Mouse (Mus musculus): ENCODE measurements around the gene Fbxo36. TPM values are rescaled to one million over a fixed set of nuclear protein-coding genes. Genes with fewer than 3 reads are reported as not detected.

Gene Fbxo36
- polyA plus RNA-seq, 1 experiment from 2014 or later, result 10.5 TPM

DNA sequence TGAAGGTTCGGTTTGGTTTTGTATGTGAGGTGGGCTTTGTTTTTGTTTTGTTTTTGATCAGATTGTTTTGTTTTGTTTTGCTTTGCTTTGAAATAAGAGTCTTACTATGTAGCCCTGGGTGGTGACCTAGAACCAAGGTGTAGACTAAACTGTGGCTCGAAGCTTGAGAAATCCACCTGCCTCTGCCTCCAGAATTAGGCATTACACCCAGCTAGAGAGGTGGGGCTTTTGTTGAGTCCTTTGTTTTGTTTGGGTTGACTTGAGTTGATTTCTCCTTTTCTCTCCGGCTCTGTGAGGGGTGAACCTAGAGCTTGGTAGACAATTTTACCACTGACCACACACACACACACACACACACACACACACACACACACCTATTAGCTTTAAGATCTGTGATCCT is 1.4 kb downstream of the Fbxo36 start:
- H3K9ac ChIP-seq, result no peak overlapping the region
- no peaks in the 10 kb centered on the region for H3K36me3 ChIP-seq
- H3K4me3 ChIP-seq (replicated peaks), result peak overlapping the region; percentile 99; the same call in 1 of the 2 replicates
- WGBS, result 60% methylated on average over 3 of the region's 3 CpGs
- no peaks in the 10 kb centered on the region for H3K9me3 ChIP-seq
- peak overlapping the region; percentile 72 for H3K4me2 ChIP-seq
- no peak for ATAC-seq (ENCODE audit: insufficient read depth, low FRiP score, low read depth)
- no peak overlapping the region for H3K27ac ChIP-seq
- no peaks in the 10 kb centered on the region for H3K27me3 ChIP-seq (replicated peaks)
- peaks cover 5% of the 10 kb centered on the region; the same call in 1 of the 2 replicates for H3K4me1 ChIP-seq

- ATAC-seq (ENCODE audit: insufficient read depth, low FRiP score, low read depth), result no peak
- Histone ChIP-seq H3K4me2 (no peak overlapping the region), H3K4me3 (replicated peaks) (no peak overlapping the region), H3K9me3 (no peaks in the 10 kb centered on the region), H3K27me3 (replicated peaks) (no peaks in the 10 kb centered on the region), H3K9ac (no peak overlapping the region), H3K36me3 (no peaks in the 10 kb centered on the region), H3K27ac (no peak overlapping the region), H3K4me1 (no peaks in the 10 kb centered on the region)
- 90% methylated on average over 2 of the region's 2 CpGs for WGBS
Measured at GRCm38 (mm10) chr1:84843366-84843765, 3.7 kb downstream of the Fbxo36 start.

- Histone ChIP-seq H3K4me3 (replicated peaks) (no peak overlapping the region), H3K36me3 (no peaks in the 10 kb centered on the region), H3K27me3 (replicated peaks) (no peaks in the 10 kb centered on the region), H3K27ac (no peak overlapping the region), H3K9me3 (no peaks in the 10 kb centered on the region), H3K4me1 (no peaks in the 10 kb centered on the region), H3K9ac (no peak overlapping the region), H3K4me2 (no peak overlapping the region)
- WGBS, result 89% methylated on average over 7 of the region's 7 CpGs
- ATAC-seq (ENCODE audit: insufficient read depth, low FRiP score, low read depth), result no peak
Measured at GRCm38 (mm10) chr1:84847698-84848097, 8.1 kb downstream of the Fbxo36 start.

GRCm38 (mm10) chr1:84848335-84848734 is 8.7 kb downstream of the Fbxo36 start:
- Histone ChIP-seq H3K9me3 (no peaks in the 10 kb centered on the region), H3K27ac (no peak overlapping the region), H3K4me1 (no peaks in the 10 kb centered on the region), H3K4me3 (replicated peaks) (no peak overlapping the region), H3K4me2 (no peak overlapping the region), H3K9ac (no peak overlapping the region), H3K36me3 (no peaks in the 10 kb centered on the region), H3K27me3 (replicated peaks) (no peaks in the 10 kb centered on the region)
- no peak for ATAC-seq (ENCODE audit: insufficient read depth, low FRiP score, low read depth)
- 97% methylated on average over 3 of the region's 3 CpGs for WGBS

DNA sequence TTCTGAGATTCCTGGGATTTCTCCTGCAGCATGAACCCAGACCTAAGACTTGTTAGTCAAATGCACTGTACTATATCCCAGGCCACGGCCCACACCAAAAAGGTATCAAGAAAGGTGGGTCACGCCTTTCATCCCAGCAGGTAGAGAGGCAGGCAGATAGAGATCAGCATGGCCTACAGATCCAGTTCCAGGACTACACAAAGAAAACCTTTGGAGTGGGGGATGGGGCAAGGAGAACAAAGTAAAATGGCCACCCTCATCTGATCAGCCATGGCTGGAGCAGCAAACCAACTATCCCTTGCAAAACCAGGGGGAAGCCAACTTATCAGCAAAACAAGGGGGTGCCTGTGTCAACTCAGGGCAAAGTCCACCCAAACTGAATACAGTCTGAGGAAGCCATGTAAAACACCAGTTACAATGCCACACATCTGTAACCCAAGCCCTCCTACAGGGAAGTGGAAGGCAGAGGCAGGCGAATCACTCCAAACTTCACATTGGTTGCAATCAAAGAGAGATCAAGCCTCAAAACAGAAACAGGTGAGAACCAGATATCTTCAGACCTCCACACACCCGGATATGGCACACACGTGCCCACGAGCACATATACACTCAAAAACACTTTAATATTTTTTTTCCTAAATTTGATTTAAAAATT is 9.3 kb downstream of the Fbxo36 start:
- ATAC-seq (ENCODE audit: insufficient read depth, low FRiP score, low read depth), result 0 out of 2 replicates have a peak, but pooled peaks have one; percentile 59
- H3K27ac ChIP-seq, result no peak overlapping the region
- H3K27me3 ChIP-seq (replicated peaks), result no peaks in the 10 kb centered on the region
- no peak overlapping the region for H3K4me2 ChIP-seq
- WGBS, result 88% methylated on average over 6 of the region's 6 CpGs
- H3K4me1 ChIP-seq, result no peaks in the 10 kb centered on the region
- H3K9ac ChIP-seq, result no peak overlapping the region
- H3K36me3 ChIP-seq, result no peaks in the 10 kb centered on the region
- no peak overlapping the region for H3K4me3 ChIP-seq (replicated peaks)
- H3K9me3 ChIP-seq, result no peaks in the 10 kb centered on the region

GRCm38 (mm10) chr1:84849804-84850203 is 10.2 kb downstream of the Fbxo36 start:
- H3K9ac ChIP-seq, result no peak overlapping the region
- H3K27ac ChIP-seq, result no peak overlapping the region
- H3K36me3 ChIP-seq, result no peaks in the 10 kb centered on the region
- H3K27me3 ChIP-seq (replicated peaks), result no peaks in the 10 kb centered on the region
- H3K4me3 ChIP-seq (replicated peaks), result no peak overlapping the region
- 89% methylated on average over 7 of the region's 7 CpGs for WGBS
- ATAC-seq (ENCODE audit: insufficient read depth, low FRiP score, low read depth), result no peak
- no peaks in the 10 kb centered on the region for H3K4me1 ChIP-seq
- H3K4me2 ChIP-seq, result no peak overlapping the region
- no peaks in the 10 kb centered on the region for H3K9me3 ChIP-seq

- H3K9me3 ChIP-seq, result no peaks in the 10 kb centered on the region
- no peak overlapping the region for H3K4me2 ChIP-seq
- no peaks in the 10 kb centered on the region for H3K36me3 ChIP-seq
- no peaks in the 10 kb centered on the region for H3K4me1 ChIP-seq
- 93% methylated on average over 7 of the region's 7 CpGs for WGBS
- no peaks in the 10 kb centered on the region for H3K27me3 ChIP-seq (replicated peaks)
- H3K27ac ChIP-seq, result no peak overlapping the region
- ATAC-seq (ENCODE audit: insufficient read depth, low FRiP score, low read depth), result no peak
- no peak overlapping the region for H3K9ac ChIP-seq
- no peak overlapping the region for H3K4me3 ChIP-seq (replicated peaks)
Measured at GRCm38 (mm10) chr1:84850471-84850870, 10.8 kb downstream of the Fbxo36 start.

- WGBS, result 27% methylated on average over 9 of the region's 9 CpGs
- Histone ChIP-seq H3K27me3 (replicated peaks) (no peaks in the 10 kb centered on the region), H3K36me3 (no peaks in the 10 kb centered on the region), H3K27ac (no peak overlapping the region), H3K9ac (no peak overlapping the region), H3K4me3 (replicated peaks) (no peak overlapping the region), H3K4me1 (no peaks in the 10 kb centered on the region), H3K4me2 (no peak overlapping the region), H3K9me3 (no peaks in the 10 kb centered on the region)
- peak; percentile 60 for ATAC-seq (ENCODE audit: insufficient read depth, low FRiP score, low read depth)
Measured at GRCm38 (mm10) chr1:84851512-84852235, 12.0 kb downstream of the Fbxo36 start.

- Histone ChIP-seq H3K4me3 (replicated peaks) (no peak overlapping the region), H3K27ac (no peak overlapping the region), H3K9me3 (no peaks in the 10 kb centered on the region), H3K36me3 (no peaks in the 10 kb centered on the region), H3K4me1 (no peaks in the 10 kb centered on the region), H3K27me3 (replicated peaks) (no peaks in the 10 kb centered on the region), H3K9ac (no peak overlapping the region), H3K4me2 (no peak overlapping the region)
- no peak for ATAC-seq (ENCODE audit: insufficient read depth, low FRiP score, low read depth)
- WGBS, result 77% methylated on average over 1 of the region's 1 CpGs
Measured at GRCm38 (mm10) chr1:84853721-84854120, 14.1 kb downstream of the Fbxo36 start.

DNA sequence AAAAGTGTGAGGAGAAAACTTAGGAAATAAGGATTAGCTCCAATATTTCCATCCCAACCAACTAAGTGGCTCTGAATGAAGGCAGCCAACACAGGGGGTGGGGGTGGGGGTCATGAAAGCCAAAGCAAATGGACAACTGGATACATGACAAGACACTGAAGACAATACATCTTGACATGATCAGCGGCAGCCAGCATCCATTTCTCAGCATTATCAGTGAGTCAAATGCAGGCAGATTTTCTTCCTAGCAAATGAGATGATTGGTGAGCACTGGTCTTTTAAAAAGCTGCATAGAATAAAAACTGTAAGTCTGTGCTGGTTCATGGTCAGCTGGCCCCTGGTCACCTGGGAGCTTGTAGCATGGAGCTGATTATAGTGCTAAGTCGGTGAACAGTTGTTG is 15.3 kb downstream of the Fbxo36 start:
- Histone ChIP-seq H3K27ac (no peak overlapping the region), H3K27me3 (replicated peaks) (no peaks in the 10 kb centered on the region), H3K9ac (no peak overlapping the region), H3K9me3 (no peaks in the 10 kb centered on the region), H3K4me1 (no peaks in the 10 kb centered on the region), H3K4me2 (no peak overlapping the region), H3K4me3 (replicated peaks) (no peak overlapping the region), H3K36me3 (no peaks in the 10 kb centered on the region)
- no peak for ATAC-seq (ENCODE audit: insufficient read depth, low FRiP score, low read depth)
- WGBS, result 73% methylated on average over 2 of the region's 2 CpGs

DNA sequence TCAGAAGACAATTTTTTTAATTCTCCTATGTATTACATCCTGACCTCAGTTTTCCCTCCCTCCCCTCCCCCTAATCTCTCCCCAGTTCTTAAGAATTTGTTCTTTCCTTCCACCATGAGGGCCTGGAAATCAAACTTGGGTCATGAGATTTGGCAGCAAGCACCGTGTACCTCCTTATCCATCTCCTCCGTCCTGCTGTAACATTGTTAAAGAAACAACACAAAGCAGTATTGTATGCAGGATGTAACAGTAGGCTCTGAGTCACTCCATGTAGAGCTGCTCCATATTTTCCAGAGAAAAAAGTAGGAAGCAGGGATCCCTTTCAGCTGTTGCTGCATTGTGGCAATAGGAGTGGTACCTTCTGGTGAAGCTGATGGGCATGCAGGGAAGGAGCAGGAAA is 16.1 kb downstream of the Fbxo36 start:
- Histone ChIP-seq H3K27ac (no peak overlapping the region), H3K4me1 (no peaks in the 10 kb centered on the region), H3K36me3 (no peaks in the 10 kb centered on the region), H3K9ac (no peak overlapping the region), H3K9me3 (no peaks in the 10 kb centered on the region), H3K4me3 (replicated peaks) (no peak overlapping the region), H3K4me2 (no peak overlapping the region), H3K27me3 (replicated peaks) (no peaks in the 10 kb centered on the region)
- no peak for ATAC-seq (ENCODE audit: insufficient read depth, low FRiP score, low read depth)
- WGBS, result 59% methylated on average over 2 of the region's 2 CpGs

GRCm38 (mm10) chr1:84859597-84859996 is 20.0 kb downstream of the Fbxo36 start:
- Histone ChIP-seq H3K36me3 (no peaks in the 10 kb centered on the region), H3K9me3 (no peaks in the 10 kb centered on the region), H3K4me2 (no peak overlapping the region), H3K4me3 (replicated peaks) (no peak overlapping the region), H3K9ac (no peak overlapping the region), H3K4me1 (no peaks in the 10 kb centered on the region), H3K27ac (no peak overlapping the region), H3K27me3 (replicated peaks) (no peaks in the 10 kb centered on the region)
- ATAC-seq (ENCODE audit: insufficient read depth, low FRiP score, low read depth), result no peak
- WGBS, result 76% methylated on average over 6 of the region's 6 CpGs

Measured in stomach, embryonic 15.5 days (tissue).